Mouse (Mus musculus) testis, postnatal 10 days (tissue): ENCODE results near the gene Igfbp5.

Source experiments
- DNase-seq: peaks from one replicate; pipeline ENCODE4 v3.0.0; 2021; ENCODE audit warnings: low spot score

Igfbp5 gene

DNA sequence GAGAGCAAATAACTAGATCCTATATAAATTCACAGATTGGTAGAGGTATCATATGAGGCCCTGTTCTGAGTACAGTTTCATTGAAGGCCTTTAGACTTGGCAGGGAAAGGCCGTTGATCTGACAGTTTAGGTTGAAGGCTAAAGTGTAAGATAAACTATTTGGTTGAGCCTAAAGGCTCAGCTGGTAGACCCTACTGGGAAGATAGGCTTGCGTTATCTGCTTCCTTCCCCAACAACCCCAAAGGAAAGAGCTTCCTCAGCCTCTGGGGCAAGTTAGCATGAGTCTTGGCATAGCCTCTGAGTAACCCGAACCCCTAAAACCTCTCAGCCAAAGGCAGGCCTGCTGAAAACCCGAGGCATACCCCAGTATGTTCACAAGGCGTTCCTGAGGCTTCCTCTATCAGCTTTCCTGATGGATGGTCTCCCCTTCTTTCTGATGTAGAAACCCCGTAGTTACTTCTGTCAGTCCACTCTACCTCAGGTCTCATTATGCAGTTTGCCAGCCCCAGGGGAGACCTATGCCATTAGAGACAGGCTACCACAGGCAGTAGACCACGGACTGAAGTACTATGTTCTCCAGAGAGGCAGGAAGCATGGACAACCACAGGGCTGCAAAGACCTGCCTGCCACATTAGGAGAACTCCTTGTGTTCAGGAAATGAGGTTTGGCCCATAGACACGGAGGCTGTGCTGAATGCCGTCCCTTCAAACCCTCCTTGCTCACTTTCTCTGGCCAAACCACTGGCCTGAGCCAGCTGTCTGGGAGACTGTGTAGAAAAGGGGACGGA lies 6.1 kb downstream of the Igfbp5 start:
- no peak for DNase-seq

DNA sequence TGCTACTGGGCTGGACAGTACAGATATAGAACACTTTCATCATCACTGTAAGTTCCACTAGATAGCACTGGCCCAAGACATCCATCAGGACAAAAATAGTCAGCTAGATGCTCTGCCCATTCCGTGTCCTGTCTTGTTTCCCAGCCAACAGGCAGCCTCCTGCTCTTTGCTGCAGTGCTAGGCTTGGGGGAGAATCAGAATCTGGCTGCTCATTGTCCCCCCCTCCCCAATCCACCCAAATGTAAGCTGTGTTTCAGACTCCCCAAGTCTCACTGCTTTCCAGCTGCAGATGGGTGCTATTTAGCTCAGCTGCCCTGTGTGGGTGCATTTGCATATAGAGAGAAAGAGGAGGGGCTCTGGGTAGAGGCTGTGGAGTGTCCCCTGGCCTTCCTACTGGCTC lies 7.3 kb downstream of the Igfbp5 start:
- no peak for DNase-seq

DNA sequence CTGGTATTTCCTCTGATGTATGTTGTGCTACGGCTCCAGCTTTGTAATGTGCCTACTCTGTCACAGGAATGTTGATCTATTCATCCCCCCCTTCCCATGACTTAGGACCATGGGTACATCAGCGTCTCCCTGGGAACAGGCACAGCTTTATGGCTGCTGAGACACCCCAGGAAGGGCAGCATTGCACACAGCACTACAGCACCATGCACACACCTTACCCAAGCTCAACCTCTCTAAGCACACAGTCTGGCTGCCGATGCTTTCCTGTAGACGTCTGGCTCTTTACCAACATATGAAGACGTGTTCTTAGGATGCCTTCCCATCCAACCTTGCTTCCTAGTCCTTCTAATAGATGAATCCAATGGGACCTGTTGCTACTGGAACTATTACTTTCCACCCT lies 8.3 kb downstream of the Igfbp5 start:
- peak; percentile 19 for DNase-seq

DNA sequence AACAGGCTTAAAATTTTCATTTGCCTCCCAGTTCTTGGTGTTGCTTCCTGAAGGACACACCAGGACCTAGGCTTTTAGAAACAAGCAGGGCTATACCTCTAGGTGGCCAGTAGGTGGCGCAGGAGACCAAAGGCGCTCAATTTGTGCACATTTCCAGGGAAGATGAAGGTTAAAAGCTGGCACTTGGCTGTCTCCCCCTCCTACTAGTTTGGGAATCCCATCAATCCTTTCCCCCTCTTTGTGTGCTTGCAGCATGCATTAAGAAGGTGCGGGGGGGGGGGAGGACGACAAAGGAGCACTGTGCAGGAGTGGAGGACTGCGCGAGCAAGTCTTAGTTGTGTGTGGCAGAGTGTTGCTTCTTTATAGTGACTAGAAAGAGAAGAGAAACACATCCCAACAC lies 8.8 kb downstream of the Igfbp5 start:
- DNase-seq, result peak; percentile 91

DNA sequence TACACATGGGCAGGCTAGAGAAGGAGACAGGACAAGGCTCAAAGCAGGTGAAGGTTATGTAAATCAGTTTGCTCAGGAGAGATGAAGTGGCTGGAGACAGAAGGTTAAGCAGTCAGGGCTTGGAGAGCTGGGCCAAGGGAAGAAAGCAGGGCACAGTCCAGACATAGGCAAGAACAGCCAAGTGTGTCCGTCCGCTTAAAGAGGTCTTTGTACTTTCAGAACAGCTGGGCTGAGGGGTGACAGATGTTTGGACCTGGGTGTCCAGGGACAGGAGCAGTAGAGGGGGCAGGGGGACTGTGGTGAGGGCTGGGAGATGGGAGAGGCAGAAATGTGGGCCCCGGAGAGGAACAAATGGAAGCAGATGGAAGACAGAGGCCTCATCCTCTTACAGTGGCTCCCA lies 10.4 kb downstream of the Igfbp5 start:
- peak; percentile 38 for DNase-seq

DNA sequence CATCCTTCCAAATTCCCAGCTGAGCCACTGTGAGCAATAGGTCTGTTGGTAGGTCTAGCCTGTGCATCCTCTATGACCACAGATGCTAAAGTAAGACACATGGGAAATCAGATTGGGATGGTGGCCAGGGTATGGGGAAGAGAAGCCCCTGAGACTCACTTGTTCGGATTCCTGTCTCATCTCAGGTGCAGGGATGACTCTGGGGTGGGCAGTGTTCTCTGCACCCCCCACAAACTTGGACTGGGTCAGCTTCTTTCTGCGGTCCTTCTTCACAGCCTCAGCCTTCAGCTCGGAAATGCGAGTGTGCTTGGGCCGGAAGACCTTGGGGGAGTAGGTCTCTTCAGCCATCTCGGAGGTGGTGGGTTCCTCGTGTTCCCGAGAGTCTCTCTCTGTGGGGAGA lies 11.0 kb downstream of the Igfbp5 start:
- peak; percentile 36 for DNase-seq

DNA sequence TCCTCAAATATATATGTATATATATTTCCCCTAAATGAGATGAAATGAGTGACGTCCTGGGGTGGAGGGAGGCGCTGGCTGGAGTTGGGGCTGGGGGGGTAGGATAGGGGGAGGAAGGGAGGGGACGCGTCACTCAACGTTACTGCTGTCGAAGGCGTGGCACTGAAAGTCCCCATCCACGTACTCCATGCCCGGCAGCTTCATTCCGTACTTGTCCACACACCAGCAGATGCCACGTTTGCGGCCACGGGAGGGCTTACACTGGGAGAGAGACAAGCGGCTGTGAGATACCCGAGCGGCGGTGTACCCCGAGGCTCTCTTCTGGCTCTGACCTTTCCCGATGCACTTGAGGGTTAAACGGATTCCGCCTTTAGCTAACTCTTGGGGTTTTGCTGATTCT lies 12.4 kb downstream of the Igfbp5 start:
- DNase-seq, result peak; percentile 37

DNA sequence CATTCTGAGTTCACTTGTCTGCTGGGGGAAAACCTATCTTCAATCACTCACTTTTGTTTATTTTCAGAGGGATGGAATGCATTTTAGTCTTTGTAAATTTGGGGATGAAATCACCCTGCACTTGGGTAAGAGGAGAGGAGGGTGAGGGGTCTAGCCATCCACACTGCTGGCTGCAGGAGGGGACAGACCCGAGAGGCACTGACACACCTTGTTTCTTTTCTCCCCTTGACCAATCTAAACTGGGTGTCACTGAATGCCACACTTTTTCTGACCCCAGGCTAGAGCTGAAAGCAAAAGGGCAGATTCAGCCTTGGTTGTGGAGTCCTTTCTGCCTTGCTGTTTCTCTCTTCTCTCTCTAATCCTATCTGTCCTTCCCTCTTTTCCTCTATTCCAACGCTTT lies 13.0 kb downstream of the Igfbp5 start:
- peak; percentile 16 for DNase-seq

DNA sequence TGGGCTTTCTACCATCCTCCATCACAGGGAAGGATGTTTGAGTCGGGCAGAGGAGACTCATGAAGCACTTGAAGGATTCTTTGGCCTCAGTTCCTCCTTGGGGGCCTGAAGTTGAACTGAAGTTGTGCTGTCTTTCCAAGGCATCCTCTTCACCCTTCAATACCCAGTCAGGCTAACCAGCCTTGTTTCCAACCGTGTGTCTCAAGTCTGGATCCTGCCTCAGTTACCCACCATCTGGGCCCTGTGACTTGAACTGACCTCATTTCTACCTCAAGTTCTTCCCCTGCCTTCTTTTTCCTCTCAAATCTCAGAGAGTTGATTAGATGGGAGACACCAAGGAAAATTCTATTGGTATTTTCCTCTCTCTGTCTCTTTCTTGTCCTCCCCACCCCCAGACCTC lies 14.2 kb downstream of the Igfbp5 start:
- DNase-seq, result no peak

DNA sequence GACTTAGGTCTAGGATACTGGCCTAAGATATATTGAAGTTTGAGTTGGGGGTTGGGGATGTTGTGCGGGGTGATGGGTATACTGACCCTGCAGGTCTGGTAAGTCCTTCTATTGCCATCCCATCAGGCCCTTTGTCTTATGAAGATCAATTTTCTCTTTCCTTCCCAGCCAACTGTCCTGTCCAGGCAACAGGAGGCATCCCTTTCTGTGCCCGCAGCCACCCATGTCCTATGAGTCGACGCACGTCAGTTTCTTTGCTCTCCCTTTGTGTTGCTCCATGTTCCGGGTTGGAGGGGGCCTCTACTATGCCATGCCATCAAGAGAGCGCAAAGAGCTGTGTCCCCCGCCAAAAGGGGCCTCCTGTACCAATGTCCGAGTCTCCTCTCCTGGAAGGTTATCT lies 14.7 kb downstream of the Igfbp5 start:
- DNase-seq, result peak; percentile 35

DNA sequence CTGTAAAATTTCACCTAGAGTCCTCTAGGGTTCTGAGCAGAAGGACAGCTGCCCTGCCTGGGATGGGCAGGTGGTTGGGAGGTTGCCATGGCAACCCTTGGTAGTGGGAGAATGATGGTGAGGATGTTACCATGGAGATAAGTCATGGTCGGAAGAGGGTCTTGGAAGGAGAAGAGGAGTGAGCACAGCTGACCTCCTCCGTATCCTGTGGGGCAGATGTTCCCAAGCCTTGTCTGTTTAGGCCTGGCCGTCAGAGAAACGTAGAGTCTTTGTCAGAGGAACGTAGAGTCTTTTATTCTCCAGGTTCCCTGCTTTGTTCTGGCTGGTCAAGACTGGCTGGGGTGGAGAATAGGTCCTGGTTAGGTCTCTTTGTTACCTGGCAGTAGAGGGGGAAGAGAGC lies 15.8 kb downstream of the Igfbp5 start:
- no peak for DNase-seq

DNA sequence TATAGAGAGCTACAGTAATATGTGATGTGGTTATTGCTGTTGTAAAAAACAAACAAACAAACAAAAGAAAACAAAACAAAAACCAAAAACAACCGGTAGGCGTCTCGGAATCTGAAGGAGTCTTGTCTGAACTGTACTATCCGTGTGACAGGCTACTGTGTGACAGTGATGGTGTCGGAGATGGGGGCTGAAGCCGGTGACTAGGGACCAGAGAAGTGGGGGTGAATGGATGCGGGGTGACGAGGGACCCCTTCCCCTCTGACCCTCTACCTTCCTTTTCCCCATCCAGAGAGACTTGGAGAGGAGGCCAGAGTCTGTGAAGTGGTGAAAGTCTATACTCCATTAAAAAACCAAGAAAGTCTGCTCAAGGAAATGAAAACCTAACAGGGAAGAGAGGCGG lies 16.4 kb downstream of the Igfbp5 start:
- no peak for DNase-seq

DNA sequence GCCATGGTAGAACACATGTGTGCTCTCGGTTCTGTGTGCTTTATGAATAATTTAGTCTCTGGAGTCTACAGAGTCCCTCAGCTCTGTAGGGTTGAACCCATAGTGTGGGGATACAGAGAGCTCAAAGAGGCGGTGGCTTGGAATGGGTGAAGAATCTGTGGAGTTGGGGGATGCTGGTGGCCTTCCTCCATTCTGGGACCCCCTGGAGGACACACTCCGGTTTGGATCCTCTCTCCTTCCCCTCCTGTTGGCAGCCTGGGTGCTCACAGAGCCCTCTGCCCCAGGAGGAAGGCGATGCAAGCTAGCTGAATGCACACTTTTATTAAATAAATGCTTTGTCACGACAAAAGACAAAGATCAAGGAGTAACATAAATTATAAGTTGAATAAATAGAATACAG lies 17.1 kb downstream of the Igfbp5 start:
- no peak for DNase-seq

DNA sequence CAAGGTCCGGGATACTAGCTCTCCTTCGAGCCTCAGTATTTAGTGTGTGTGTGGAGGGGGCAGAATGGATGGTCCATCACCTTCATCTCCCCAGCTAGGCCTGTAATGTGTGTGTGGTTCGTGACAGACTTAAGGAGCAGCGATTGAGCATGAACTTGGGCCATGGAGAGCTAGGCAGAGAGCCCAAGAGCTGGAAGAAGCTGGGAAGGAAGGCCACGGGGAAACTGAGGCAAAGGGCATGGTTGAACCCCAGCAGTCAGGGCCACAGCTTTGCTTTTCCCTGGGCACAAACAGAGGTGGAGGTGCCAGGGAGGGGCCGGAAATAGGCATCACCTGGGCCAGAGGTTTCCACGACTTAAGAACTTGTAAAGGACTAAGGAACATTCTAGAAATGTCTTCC lies 17.5 kb downstream of the Igfbp5 start:
- no peak for DNase-seq

DNA sequence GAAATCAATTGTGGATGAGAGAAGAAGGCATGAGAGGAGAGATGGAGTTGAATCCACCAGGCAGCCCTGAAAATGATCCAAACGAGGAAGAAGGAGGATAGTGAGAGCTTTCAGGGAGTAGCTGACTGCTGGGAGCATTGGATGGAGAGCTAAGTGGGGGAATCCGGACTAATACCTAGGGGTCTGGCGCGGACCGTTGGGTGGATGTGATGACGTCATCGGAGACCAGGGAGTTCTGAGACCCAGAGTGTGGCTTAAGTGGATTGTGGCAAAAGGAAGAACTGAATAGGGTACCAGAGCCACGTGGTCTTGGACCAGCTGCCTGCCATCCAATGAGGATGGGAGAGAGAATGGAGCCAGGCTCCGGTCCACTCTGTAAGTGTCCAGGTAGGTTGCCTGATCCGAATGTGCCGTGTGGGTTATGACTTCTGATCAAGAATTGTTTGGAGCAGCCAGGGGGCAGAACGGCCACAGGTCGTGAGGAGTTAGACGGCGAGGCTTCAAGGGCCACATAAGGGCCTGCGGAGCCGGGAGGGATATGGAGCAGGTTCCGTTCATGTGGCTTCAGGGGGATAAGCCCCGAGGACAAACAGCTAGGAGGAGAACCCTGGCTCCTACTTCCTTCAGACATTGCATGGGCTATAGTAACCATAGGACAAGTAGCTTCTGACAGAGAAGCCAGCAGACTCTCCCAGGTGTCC lies 18.3 kb downstream of the Igfbp5 start:
- DNase-seq, result no peak

DNA sequence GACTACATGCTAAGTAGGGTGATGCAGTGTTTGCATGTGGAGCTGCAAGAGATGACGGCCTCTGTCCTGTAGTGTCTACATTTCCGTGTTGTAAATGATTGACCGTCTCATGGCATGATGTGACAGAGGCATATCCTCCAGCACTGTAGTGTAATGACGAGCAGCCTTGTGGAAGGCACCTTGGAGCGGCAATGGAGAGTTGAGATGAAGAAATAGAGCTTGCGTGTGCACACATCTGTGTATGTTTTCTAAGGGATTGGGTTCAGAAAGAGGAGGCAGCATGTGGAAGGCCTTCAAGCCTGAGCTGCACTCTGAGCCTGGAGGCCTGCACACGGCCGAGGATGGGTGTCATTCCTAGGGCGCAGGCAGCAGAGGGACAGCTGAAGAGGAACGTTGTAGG lies 19.0 kb downstream of the Igfbp5 start:
- DNase-seq, result no peak

DNA sequence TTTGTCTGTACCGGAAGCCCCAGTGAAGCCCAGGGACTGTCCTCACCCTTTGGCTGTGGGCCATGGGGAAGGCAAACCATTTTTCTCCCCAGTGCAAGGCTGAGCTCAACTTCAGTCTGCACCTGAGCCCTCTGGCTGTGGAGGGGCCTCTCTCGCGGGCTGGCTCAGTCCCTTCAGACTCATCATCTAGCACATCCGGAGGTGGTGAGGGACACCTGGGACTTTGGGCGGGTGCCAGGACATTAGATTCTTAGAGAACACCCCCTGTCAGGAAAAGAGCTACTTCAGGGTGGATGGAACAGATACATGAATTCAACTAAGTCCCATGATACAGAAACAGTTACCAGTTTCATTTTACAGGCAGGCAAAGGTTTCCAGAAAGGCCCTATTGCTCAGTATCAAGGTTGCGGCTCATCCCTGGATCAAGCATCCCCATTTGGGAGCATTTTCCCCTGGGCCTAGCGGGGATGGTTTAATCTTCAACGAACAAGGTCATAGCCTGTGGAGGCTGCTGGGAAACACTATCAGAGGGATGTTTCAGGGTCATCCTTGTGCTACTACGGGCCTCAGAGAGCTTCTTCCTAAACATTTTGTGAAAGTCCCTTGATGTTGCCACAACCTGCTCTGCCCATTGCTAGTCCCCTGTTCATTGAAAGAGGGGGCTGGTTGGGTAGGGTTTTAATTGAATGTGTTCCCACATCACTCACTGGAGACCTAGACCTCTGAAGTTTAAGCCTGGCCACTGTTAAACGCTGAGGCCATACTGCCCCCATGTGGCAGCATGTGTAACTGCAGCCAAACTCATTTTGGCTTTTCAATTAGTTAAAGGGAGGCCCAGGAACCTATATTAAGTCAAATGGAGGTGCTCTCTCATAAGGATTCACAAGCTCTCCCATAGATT lies 20.1 kb downstream of the Igfbp5 start:
- peak; percentile 66 for DNase-seq

DNA sequence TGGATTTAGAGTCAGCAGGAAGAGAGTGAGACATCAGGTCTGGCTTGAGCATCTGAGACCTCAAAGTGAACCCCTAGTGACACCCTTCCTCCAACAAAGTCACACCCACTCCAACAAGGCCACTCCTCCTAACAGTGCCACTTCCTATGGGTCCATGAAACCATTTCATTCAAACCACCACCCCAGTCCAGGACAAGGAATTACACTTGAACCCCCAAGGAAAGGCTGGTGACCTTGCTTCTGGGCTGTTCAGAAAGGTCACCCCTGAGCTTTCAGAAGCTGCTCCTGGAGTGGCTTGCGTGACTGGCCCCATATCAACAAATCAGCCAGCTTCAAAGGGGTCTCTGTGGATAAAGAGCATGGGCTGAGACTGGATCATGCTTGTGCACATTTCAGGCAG lies 20.9 kb downstream of the Igfbp5 start:
- DNase-seq, result no peak

DNA sequence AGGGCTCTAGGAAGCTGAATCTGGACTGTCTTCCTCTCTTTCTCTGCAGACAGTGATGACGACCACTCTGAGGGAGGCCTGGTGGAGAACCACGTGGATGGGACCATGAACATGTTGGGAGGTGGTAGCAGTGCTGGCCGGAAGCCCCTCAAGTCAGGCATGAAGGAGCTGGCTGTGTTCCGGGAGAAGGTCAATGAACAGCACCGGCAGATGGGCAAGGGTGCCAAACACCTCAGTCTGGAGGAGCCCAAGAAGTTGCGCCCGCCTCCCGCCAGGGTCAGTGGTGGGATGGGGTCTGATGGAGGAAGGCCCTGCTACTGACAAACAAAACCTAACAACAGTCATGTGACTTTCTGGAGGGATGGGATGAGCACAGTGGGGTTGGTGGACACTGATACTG lies 25.6 kb downstream of the Igfbp5 start:
- no peak for DNase-seq

DNA sequence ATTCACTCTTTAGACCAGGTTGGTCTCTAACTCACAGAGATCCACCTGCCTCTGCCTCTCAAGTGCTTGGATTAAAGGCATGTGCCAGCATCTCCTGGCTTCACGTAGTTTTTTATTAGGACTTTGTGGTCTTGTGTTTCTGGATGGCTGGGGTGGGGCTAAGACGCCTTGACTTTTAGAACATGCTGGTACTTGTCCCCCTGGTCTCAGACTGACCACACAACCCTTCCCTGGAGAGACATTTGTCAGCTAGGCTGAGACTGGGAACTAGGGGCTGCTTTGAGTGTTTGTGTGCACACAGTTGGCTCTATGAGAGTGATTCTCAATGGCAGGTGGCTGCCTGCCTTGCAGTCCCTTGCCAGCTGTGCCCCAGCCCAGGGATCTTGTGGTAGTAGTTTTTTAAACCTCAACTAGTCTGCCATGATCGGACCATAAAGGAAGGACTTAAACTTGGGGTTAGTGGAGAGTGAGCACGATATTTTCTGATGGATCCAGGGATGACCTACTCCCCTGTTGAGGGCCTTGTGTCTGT lies 26.8 kb downstream of the Igfbp5 start:
- no peak for DNase-seq

DNA sequence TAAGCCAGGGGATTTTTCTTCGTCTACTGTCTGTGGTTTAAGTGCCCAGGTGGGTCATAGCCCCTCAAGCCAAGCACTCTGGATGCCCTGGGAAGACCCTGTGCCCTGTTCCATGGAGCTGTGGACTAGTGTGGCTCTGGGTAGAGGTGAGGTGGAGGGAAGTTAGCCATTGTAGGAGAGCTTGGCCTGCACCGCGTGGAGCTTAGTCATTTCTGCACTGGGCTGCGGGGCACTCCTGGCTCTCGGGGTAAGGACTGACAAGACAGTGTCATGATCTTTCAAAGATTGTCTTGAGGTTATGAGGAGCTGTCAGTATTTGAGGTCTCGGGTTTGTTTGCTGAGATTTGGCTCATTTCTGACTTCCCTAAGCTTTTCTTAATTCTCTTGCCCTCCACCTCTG lies 30.0 kb downstream of the Igfbp5 start:
- no peak for DNase-seq

DNA sequence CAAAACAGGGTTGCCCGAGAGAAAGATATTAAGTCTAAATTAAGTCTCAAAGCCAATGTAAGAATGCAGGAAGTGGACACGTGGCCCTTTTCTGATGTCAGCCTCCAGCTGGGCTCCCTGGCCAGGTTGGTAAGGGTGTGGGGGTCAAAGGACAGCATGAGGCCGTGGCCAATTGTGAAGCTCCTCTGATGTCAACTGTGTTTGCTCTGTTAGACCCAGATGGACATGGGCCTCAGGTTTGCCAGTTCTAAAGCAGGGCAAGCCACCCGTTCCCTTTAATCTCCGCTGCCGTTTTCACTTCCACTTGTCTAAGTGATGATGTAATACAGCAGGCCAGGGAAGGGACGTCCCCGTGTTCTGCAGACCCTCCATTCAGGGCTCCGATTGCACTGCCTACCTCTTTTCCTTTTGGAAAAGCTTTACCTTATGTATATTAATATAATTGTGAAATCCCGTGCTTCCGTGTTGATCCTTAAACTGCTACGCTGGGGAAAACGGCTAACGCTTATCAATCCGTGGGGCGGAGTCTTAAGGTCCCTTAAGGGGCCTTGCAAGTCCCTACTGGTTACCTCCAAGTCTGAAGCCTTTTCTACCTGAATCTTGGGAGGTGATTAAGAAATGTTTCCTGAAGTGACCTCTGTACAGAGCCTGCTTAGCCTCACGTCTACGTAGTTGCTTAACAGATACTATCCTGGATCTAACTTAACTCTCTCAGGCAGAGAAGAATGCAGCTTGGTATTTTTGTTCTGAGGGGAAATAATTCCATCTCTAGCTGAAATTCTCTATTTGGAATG lies 31.8 kb downstream of the Igfbp5 start:
- DNase-seq, result no peak
